Mouse (Mus musculus) cerebellum, postnatal 4 days (tissue): ENCODE results near the gene Samd11.
A peak's percentile ranks its signal among the peaks of the same experiment; 100 is the strongest.

Source experiments
- DNase-seq, 2 experiments: peaks; one replicate each; pipeline ENCODE4 v3.0.0; 2022; ENCODE audit warnings: low spot score in 2 of 2, mixed read lengths in 1 of 2

The Samd11 gene

GRCm38 (mm10) chr4:156213134-156213533 lies 42.3 kb downstream of the Samd11 start:
- DNase-seq: no peak

DNA sequence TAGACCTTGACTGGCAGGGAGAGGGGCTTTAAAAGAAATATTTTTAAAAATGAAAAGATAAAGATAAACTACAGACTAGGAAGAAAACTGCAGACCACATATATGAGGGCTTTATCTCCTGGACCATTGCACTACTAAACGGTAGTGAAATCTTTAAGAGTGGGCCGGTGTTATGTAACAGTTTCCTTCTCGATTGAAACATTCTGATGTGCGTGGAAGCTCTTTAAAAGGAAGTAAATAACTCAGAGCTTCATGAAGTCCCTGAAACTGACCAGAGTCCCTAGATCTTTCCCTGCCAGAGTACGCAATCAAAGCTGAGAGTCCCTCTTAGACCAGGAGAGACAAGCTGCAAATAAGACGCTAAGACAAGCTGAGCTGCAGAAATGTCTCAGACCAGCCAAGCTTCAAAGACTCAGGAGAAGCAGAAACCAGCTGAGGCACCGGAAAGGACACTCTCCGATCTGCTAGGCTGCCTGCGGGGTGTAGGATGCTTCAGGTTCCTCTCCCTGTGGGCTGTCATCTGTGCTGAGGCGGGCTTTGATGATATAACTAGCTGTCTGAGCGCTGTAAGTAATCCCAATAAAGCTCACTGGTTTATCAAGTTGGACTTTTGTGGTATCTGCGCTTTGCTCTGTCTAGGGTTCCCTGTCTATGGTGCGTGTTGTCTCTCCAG lies 45.4 kb downstream of the Samd11 start:
- no peak for DNase-seq

- no peak for DNase-seq
Observed at GRCm38 (mm10) chr4:156208872-156209271, 46.6 kb downstream of the Samd11 start.

- peak in 1 of 2 experiments; percentile 27 for DNase-seq
Observed at GRCm38 (mm10) chr4:156203413-156204131, 51.9 kb downstream of the Samd11 start.

DNA sequence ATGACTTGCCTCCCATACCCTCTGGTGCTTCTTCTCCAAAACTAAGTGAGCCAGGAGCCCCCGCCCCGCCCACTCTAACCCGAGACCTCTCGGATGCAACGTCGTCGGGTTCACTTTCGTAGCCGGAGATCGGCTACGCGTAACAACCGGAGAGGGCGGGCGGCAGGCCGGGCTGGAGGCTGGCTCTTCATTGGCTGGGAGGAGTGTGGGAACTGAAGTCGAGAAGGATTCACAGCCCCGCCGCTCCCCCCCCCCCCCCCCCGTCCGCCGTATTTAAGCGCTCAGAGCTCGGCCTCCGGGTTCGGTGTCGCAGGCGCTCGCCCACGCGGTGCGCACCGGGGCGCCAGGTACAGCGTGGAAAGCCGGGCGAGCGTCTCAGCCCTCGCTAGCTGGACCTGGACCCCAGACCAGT lies 52.5 kb downstream of the Samd11 start, which contains the start of gene AW011738:
Gene AW011738, plus strand, starts transcription at position 304 of the 412 bp plus-strand sequence.
- DNase-seq: peak in 1 of 2 experiments; percentile 52

GRCm38 (mm10) chr4:156202462-156202893 lies 53.0 kb downstream of the Samd11 start:
- no peak for DNase-seq

DNA sequence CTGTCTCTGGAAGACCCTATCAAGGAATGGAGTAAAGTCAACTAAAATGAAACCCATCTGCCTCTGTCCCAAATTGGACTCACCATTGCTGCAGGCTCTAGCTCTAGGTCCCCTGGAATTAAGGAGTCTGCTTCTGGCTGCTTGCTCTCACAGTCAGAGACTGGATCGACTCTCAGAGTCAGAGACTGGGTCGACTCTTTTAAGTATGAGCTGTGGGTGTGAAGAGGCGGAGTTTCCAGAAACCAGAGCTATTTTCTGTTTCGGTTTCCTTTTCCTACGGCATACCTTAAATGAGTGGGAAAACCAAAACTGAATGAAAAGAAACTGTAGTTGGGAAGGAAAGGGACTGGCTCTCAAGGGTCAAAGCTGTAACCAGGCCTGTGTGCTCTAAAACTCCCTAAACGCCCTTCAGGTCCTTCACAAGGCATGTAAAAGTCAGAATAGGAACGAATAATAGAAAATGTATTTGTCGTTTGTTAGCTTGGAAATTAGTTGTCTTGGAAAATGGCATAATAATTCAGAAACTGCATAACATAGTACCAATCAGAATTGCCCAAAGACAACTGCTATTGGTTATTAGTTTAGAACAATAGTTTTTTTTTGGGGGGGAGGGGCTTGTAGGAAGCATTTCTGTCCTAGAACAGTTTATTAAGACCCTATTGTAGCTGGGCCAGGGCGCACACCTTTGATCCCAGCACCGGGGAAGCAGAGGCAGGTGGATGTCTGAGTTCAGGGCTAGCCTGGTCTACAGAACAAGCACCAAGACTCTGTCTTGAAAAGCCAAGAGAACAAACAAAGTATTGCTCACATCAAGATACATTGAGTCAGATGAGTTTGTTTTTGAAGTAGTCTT lies 54.6 kb downstream of the Samd11 start, which contains the start of gene Isg15:
Gene Isg15, minus strand, starts transcription at position 196 of the 853 bp plus-strand sequence.
- no peak for DNase-seq

DNA sequence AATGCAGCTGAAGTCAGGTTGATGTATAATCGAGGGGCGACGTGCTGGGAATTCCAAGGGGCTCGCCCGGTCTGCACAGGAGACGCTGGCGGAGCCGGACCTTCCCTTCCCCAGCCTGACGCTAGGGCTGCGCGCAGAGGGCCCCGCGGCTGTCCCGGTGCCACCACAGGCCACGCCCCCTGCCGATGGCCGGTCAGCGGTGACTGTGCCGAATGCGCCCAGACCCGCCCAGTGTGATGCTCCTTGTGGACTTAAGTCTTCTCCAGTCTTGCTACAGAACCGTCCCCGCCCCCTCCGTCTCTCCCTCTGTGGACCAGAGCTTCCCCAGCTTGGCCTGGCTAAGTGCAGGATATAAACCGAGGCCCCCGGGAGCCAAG lies 57.6 kb downstream of the Samd11 start:
- peak; percentile 74 to 87 for DNase-seq

DNA sequence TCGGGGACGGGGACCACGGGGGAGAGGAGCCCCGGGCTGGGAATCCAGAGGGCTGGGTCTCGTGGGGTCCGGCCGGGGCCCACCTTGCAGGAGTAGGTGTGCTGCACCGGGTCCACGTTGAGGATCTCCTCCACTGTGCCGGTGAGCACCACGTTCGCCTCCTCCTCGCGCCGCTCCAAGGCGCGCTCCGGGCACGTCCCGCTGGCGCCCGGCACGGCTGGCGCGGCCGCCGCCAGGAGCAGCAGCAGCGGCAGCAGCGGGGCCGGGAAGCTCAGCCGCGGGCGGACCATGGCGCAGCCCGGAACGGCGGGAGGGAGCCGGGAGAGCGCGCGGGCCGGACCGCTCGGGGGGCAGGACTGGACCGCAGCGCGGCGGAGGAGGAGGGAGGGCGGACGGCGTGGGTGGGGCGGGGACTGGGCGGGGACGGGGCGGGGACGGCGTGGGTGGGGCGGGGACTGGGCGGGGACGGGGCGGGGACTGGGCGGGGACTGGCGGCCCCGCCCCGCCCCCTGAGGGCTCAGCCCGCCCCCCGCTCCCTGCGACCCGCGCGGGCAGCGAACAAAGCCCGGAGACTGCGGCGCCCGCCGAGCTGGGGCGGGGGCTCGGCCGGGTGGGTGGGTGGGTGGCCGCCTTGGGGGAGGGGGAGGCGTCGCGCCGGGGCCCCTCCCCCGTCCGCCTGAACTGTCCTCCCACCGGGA lies 58.2 kb downstream of the Samd11 start, which contains the start of gene Agrn:
Gene Agrn, minus strand, starts transcription at position 358 of the 698 bp plus-strand sequence.
- DNase-seq: peak in 1 of 2 experiments; percentile 69
